Mouse (Mus musculus) lung, postnatal 25 days (tissue): ENCODE results near the gene Klf13.

Source experiments
- DNase-seq: peaks from one replicate; pipeline ENCODE4 v3.0.0; 2022; ENCODE audit warnings: low spot score

Gene Klf13

DNA sequence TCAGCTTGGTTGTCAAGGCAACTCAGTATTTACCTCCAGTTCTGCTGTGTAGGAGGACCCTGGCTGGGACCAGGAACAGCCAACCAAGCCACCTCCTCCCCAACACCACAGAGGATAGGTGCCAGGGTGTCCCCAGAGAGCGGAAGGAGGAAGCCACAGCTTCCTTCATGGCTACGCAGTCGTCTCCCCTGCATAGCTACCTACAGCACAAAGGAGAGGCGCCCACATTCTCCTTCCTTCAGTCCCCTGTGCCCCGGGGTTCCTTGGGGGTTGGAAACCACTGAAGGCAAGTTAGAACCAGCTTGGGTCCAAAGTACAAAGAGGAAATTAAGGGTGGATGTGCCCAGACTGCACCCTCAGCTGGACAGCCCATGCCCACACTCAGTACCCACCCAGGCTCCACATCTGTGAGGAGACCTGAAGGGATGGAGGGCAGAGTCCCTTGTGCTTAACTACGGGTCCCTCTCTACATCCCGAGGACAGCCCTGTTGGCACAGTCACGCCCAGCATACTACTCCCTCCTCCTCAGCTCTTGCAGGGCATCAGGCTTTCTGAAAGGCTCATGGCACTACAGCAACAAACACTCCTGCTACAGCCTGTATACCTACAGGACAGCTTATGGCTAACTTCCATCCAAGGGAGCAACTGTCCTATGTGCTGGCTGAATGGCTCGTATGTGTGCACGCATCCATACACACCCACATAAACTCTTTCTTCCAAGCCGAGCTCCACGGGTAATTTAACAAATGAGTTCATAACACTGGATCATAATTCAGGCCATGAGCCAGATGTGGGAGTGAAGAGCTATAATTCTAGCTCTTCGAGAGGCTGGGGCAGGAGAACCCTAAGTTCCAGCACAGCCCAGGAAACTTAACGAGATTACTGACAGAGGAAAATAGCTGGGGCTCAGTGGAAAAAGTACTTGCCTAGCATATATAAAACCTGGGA lies 13.0 kb downstream of the Klf13 start:
- DNase-seq, result peak; percentile 90

- peak; percentile 90 for DNase-seq
These were observed 13.8 kb downstream of the Klf13 start for GRCm38 (mm10) chr7:63924747-63925412.

DNA sequence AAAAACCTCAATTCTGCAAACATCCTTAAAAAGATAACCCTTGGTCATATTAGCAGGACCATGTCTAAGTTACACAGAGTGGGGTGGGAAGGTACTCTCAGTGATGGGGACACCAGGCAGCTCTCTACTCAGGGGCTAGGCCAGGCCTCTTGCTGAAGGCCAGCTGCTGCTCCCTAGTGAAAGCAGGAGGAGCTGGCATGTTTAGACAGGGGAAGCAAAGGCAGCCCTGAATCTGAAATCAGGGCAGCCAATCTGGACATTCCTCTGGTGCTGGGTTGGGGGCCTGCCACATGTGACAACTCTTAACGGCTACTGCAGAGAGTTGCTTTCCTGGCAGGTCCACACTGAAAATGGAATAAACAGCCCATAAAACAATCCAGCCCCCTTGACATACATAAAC lies 14.6 kb downstream of the Klf13 start:
- DNase-seq, result no peak

DNA sequence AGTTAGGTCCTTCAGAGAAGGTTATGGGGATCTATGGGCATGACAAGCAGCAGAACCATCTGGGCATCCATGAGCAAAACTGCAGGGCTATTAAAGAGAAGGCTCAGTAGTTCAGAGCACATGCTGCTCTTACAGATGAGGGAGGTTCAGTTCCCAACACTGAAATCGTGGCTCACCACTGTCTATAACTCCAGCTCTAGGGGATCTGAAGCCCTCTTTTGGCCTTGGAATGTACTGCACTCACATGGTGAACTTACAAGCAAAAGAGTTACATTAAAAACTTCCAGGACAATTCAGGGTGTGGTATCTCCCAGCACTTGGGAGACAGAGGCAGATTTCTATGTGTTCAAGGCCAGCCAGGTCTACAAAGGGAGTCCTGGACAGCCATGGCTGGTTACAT lies 15.7 kb downstream of the Klf13 start:
- DNase-seq, result no peak

DNA sequence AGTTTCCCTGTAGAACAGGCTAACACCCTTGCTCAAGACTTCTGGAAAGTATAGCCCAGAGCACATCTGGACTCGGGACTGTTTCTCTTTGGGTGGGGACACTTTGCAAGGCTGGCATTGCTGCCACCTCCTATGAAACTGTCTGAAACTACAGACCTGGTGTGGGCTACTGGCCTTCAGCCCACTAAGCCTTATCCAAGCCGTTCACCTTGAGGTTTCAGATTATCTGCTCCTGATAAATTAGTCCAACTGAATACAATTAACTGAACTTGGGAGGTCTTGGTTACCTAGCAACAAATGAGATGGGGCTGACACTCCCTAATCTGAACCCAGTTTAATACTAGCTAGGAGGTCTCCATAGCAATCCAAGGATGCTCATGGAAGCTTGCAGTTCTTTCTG lies 16.1 kb downstream of the Klf13 start:
- no peak for DNase-seq

DNA sequence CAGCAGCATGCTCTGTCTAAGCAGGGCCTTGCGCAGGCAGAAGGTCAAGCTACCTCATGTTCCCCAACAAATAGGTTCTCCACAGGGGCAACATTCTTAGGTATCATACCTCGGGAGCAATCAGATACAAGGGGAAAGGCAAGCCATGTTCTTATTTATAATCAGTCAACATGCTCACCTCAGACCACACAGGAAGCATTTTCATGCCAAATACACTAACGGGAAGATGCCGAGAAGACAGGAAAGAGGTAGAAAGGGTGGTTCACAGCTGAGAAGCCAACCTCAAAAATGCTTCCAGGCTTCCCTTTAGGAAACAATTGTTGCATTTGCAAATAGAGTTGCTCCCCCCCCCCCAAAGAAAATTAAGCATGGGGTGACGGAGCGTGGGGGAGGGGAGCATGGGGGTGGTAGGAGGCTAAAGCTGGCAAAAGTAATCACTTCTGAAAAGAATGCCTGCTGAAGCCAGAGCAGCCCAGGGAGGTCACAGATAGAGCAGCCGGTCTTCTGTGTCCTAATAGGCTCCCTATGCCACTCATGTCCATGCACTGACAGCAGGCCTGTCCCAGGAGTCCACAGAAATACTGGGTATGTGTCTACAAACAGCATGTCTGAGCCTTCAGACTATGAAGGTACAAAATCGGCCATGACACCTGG lies 16.7 kb downstream of the Klf13 start:
- no peak for DNase-seq

DNA sequence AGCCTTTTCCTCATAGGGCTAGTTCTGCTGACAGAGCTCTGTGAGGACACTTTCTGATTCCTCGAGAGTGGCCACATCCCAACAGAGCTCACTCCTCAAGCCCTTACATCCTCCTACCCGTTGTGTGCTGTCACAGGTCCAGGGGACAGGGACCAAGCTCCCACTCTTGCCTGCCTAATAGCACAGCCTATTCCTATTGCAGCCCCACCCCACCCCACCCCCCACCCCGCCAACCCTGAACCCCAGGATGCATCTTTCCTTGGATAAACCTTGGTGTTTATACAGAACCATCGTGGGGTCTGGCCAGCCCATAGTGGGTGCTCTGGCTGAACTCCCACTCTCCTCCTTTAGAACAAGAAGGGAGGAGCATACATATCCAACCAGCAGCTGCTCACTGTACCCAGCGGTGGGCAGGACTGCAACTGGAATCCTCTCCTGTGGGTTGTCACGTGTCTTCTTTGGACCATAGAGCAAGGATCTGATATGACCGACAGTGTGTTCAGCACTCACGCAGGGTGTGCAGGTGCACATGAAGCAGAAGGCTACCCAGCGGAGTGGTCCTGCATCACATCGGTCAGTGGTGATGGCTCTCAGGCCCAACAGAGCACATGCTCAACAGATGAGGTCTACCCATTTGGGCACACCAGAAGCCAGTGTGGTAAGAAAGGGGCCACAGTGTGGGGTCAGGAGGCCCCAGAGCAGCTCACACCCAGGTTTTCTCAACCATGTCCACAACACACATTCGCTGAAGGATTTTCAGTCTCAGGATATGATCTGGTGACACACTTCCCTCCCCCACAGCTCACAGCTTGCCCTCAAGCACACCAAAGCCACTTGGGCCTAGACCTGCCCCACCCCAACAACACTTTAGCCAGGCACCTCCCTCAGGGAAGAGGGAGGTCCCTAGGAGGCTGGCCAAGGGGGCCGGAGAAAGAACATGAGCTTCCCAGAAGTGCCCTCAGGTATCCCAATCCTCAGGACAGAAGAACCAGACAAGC lies 19.6 kb downstream of the Klf13 start:
- DNase-seq, result peak; percentile 88

DNA sequence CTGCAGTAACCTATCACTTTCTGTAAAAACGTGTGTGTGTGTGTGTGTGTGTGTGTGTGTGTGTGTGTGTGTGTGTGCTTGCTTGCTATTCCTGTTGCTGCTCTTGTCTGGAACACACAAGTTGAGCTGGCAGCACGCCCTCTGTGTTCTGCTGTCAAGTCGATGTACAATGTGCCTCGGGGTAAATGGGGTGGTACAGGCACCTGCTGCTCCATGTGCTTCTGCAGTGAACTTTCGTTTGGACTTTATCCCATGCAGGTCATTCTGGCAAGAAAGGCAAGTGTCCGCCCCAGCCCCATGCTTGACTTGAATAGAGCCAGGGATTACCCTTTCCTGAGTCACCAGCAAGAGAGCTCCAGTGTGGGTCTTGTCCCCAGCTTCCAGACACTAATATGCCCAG lies 21.0 kb downstream of the Klf13 start:
- peak; percentile 81 for DNase-seq

- DNase-seq, result no peak
These were observed 22.3 kb downstream of the Klf13 start, which contains the start of gene E030018B13Rik for GRCm38 (mm10) chr7:63916268-63916907. Gene E030018B13Rik (plus strand): TSS chr7:63916857.

GRCm38 (mm10) chr7:63914891-63915290 lies 23.8 kb downstream of the Klf13 start:
- no peak for DNase-seq

GRCm38 (mm10) chr7:63913724-63914692 lies 24.7 kb downstream of the Klf13 start:
- peak; percentile 86 for DNase-seq

- no peak for DNase-seq
These were observed 25.6 kb downstream of the Klf13 start for GRCm38 (mm10) chr7:63912924-63913723.

- DNase-seq, result peak; percentile 81
These were observed 26.4 kb downstream of the Klf13 start for GRCm38 (mm10) chr7:63912234-63912810.

- peak; percentile 95 for DNase-seq
These were observed 27.1 kb downstream of the Klf13 start for GRCm38 (mm10) chr7:63911383-63912233.

- DNase-seq, result peak; percentile 77
These were observed 27.8 kb downstream of the Klf13 start for GRCm38 (mm10) chr7:63910912-63911311.

DNA sequence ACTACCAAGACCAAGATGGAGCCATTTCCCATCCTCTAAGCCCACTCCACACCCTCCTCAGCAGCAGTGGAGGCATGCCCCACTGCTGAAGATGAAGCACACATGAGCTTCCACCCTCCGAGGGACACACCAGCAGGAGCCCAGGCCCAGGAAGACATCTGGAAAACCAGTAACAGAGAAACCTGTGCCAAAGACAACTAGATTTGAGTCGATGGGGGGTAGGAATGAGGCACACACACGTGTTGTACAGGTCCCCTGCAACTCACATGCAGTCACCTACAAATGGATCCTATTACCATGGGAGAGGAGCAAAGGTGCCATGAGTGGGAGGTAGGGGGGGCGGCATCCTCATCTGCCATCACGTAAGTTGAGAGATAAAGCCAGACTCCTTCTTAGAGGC lies 28.5 kb downstream of the Klf13 start:
- DNase-seq, result no peak

GRCm38 (mm10) chr7:63908496-63909285 lies 30.0 kb downstream of the Klf13 start:
- no peak for DNase-seq
